Mouse (Mus musculus) intestine, embryonic 16.5 days (tissue): ENCODE results near the gene Noto. TPM values are rescaled to one million over a fixed set of nuclear protein-coding genes. Genes with fewer than 3 reads are reported as not detected.

Experiments
- ATAC-seq: fragments of 200-750 bp; cut with Nextera tagmentation; 2 replicates; pipeline ENCODE4 v1.8.0; 2017; ENCODE audit warnings: moderate TSS enrichment, moderate library complexity
- H3K27ac ChIP-seq: fragments of 300-500 bp; sonication (generic); 2 replicates; pipeline ENCODE4 v1.5.1; 2014; ENCODE audit warnings: mild to moderate bottlenecking, low read length
- H3K27me3 ChIP-seq: fragments of 300-500 bp; sonication (generic); replicated peaks from 2 replicates; pipeline ENCODE4 v1.6.1; 2014; ENCODE audit warnings: low read length, control low read depth, mixed read lengths; ENCODE audit not compliant: control insufficient read depth, insufficient read depth
- H3K36me3 ChIP-seq: fragments of 300-500 bp; sonication (generic); 2 replicates; pipeline ENCODE4 v1.6.1; 2014; ENCODE audit warnings: low read length, control low read depth; ENCODE audit not compliant: control insufficient read depth, insufficient read depth
- H3K4me1 ChIP-seq: fragments of 300-500 bp; sonication (generic); 2 replicates; pipeline ENCODE4 v1.6.1; 2014; ENCODE audit warnings: low read length, control low read depth, mixed read lengths; ENCODE audit not compliant: control insufficient read depth, insufficient read depth
- H3K4me2 ChIP-seq: fragments of 300-500 bp; sonication (generic); 2 replicates; pipeline ENCODE4 v1.6.1; 2014; ENCODE audit warnings: low read depth, low read length, control low read depth
- H3K4me3 ChIP-seq: fragments of 300-500 bp; sonication (generic); 2 replicates; pipeline ENCODE4 v1.5.1; 2014; ENCODE audit warnings: mild to moderate bottlenecking, low read length
- H3K9ac ChIP-seq: fragments of 300-500 bp; sonication (generic); 2 replicates; pipeline ENCODE4 v1.6.1; 2014; ENCODE audit warnings: low read depth, low read length
- H3K9me3 ChIP-seq: fragments of 300-500 bp; sonication (generic); 2 replicates; pipeline ENCODE4 v1.6.1; 2016; ENCODE audit warnings: low read length, control low read depth; ENCODE audit not compliant: control insufficient read depth
- WGBS: fragments of 180-500 bp; shearing (Covaris S2); extraction: QIAGEN DNeasy Blood & Tissue Kit; methylation state at CpG from one replicate; pipeline ENCODE4 v1.1.7; 2014; 5-methylcytosine and 5-hydroxymethylcytosine counted together
- polyA plus RNA-seq: library from polyadenylated mRNA; unstranded; fragments of >200 nt; fragmentation: Nextera tagmentation; extraction: Ambion mirVana; gene quantifications from 2 replicates; pipeline ENCODE4 v1.2.1, GENCODE M21; 2015

Noto gene
- polyA plus RNA-seq, 1 experiment from 2014 or later = not detected

DNA sequence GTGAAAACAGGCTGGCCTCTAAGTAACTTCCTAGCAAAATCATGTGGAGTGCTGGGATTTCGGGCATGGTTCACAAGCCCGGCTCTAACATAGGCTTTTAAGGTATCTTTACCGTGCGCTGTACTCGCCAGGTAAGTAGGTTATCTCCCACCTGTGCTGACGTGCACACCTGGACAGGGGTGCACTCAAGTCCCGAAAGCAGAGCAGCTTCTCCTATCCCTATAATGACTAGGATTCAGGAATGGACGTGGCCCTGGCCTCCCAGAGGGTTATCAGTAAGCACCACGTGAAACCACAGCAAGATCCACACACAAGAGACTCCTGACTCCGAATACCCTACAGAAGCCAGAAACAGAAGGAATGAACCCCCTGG, 42.1 kb upstream of the Noto start:
- H3K36me3 ChIP-seq = no peaks in the 10 kb centered on the region
- H3K27ac ChIP-seq = no peak overlapping the region
- 0 out of 2 replicates have a peak, but pooled peaks cover 2% of the 10 kb centered on the region for H3K27me3 ChIP-seq
- no peak overlapping the region for H3K4me2 ChIP-seq
- no peak overlapping the region for H3K4me3 ChIP-seq
- no peak overlapping the region for H3K9ac ChIP-seq
- ATAC-seq = no peak
- peaks cover 17% of the 10 kb centered on the region for H3K4me1 ChIP-seq
- WGBS = 86% methylated on average over 10 of the region's 10 CpGs
- no peaks in the 10 kb centered on the region for H3K9me3 ChIP-seq

DNA sequence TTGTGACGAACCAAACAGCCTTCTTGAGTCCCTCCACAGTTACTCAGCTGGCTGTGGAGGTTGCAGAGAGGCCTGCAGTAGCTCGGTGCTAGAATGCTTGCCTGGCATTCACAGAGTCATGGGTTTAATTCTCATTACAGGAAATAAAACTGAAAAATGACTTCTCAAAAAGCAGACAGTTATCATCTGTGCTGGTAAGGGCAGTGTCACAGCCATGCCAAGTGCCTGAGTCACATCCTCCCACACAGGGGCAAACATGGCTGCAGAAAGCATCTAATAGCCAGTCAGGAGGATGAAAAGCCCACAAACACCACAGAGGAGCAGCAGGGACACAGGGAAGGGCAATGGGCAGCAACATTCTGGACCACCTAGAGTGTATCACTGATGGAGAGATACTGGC, 40.9 kb upstream of the Noto start:
- Histone ChIP-seq H3K4me1 (peaks cover 17% of the 10 kb centered on the region), H3K4me3 (no peak overlapping the region), H3K27ac (no peak overlapping the region), H3K27me3 (0 out of 2 replicates have a peak, but pooled peaks cover 3% of the 10 kb centered on the region), H3K4me2 (no peak overlapping the region), H3K36me3 (no peaks in the 10 kb centered on the region), H3K9ac (no peak overlapping the region), H3K9me3 (no peaks in the 10 kb centered on the region)
- 78% methylated on average over 2 of the region's 2 CpGs for WGBS
- no peak for ATAC-seq

DNA sequence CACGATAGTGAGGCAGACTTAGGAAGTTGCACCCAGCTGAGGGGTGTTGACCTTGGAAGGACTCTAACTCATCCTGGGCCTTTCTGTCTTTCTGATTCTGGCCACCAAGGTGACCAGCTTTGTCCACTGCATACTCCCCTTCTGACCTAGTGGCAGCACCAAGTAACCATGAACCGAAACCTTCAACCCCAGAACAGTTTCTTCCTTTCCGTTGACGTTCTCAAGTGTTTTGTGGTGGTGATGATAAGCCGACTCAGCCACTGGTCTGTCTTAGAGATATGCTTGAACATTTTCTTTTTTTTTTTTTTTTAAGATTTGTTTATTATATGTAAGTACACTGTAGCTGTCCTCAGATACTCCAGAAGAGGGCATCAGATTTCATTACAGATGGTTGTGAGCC, 35.1 kb upstream of the Noto start:
- Histone ChIP-seq H3K27ac (no peak overlapping the region), H3K9ac (no peak overlapping the region), H3K9me3 (no peaks in the 10 kb centered on the region), H3K4me1 (0 out of 2 replicates have a peak, but pooled peaks cover 1% of the 10 kb centered on the region), H3K4me2 (no peak overlapping the region), H3K27me3 (0 out of 2 replicates have a peak, but pooled peaks cover 3% of the 10 kb centered on the region), H3K4me3 (no peak overlapping the region), H3K36me3 (no peaks in the 10 kb centered on the region)
- 80% methylated on average over 5 of the region's 5 CpGs for WGBS
- ATAC-seq = no peak

DNA sequence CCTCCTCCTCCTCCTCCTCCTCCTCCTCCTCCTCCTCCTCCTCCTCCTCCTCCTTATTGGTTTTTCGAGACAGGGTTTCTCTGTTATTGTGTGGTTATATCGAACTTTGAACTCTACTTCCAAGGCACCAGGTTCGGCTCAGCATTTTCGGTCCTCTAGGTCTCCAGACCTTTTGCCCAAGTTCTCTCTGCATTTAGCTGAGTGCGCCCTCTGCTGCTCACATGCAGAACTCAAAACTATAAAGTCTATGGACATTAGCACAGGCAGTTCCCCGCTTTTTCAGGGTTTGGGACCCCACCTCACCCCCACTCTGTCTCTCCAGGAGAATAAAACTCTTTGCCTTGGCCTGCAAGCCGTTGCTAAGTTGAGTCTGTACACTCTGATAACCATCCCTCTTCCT, 31.9 kb upstream of the Noto start:
- H3K9me3 ChIP-seq = no peaks in the 10 kb centered on the region
- 0 out of 2 replicates have a peak, but pooled peaks cover 2% of the 10 kb centered on the region for H3K4me1 ChIP-seq
- H3K36me3 ChIP-seq = no peaks in the 10 kb centered on the region
- ATAC-seq = peak; percentile 28; the same call in 1 of the 2 replicates
- no peak overlapping the region for H3K4me2 ChIP-seq
- WGBS = 19% methylated on average over 6 of the region's 7 CpGs
- H3K27ac ChIP-seq = no peak overlapping the region
- H3K9ac ChIP-seq = no peak overlapping the region
- no peak overlapping the region for H3K4me3 ChIP-seq
- no peaks in the 10 kb centered on the region for H3K27me3 ChIP-seq

DNA sequence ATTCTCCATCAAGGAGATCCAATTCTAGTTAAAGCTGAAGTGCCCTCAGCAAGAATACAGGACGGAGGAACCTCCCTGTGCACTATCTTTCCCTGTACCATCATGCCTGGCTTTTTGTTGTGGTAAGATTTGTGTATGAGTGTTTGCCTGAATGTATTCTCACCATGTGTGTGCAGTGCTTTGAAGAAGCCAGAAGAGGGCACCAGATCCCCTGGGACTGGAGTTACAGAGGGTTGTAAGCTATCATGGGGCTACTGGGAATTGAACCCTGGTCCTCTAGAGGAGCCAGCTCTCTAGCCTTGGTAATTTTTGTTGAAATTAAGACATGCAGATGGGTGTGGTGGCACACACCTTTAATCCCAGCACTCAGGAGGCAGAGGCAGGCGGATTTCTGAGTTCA, 28.3 kb upstream of the Noto start:
- H3K36me3 ChIP-seq = no peaks in the 10 kb centered on the region
- H3K9me3 ChIP-seq = no peaks in the 10 kb centered on the region
- no peaks in the 10 kb centered on the region for H3K27me3 ChIP-seq
- 0 out of 2 replicates have a peak, but pooled peaks cover 2% of the 10 kb centered on the region for H3K4me1 ChIP-seq
- WGBS = 81% methylated on average over 2 of the region's 2 CpGs
- no peak for ATAC-seq
- no peak overlapping the region for H3K9ac ChIP-seq
- H3K4me2 ChIP-seq = no peak overlapping the region
- H3K4me3 ChIP-seq = no peak overlapping the region
- H3K27ac ChIP-seq = no peak overlapping the region

DNA sequence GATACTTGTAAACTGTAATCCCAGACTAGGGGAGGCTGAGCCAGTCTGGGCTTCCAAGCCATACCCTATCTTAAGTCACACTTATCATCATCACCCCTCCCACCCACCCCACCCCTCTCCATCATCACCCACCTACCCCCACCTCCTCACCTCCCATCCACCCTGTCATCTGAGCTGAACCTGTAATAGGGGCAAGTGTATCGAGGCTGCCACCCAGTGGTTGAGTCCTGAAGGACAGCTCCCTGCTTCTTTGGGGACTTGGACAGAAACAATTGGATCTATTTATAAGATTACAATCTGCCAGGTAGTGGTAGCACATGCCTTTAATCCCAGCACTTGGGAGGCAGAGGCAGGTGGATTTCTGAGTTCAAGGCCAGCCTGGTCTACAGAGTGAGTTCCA, 26.5 kb upstream of the Noto start:
- H3K9me3 ChIP-seq = no peaks in the 10 kb centered on the region
- WGBS = 14% methylated on average over 1 of the region's 1 CpGs
- no peak overlapping the region for H3K4me2 ChIP-seq
- no peak overlapping the region for H3K27ac ChIP-seq
- 0 out of 2 replicates have a peak, but pooled peaks cover 2% of the 10 kb centered on the region for H3K4me1 ChIP-seq
- H3K36me3 ChIP-seq = no peaks in the 10 kb centered on the region
- H3K4me3 ChIP-seq = no peak overlapping the region
- H3K9ac ChIP-seq = no peak overlapping the region
- no peak for ATAC-seq
- no peaks in the 10 kb centered on the region for H3K27me3 ChIP-seq

DNA sequence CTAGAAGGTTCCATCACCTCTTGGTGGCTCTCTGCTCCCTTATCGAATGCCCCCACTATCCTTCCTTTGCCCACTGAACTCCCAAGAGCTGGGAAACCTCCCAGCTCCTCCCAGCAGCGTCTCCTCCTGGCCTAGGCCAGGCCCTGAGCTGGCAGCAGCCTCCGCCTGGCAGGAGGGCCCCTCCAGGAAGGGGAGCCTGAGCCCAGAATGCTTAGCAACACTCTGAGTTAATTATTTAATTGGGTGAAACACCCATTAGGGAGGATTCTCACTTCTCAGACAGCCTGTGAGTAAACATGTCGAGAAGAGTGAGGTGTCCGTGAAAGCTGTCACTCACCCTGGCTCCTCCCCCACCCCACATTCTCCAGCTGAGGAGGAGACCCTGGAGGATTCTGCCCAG, 24.0 kb upstream of the Noto start:
- no peaks in the 10 kb centered on the region for H3K4me1 ChIP-seq
- no peaks in the 10 kb centered on the region for H3K9me3 ChIP-seq
- H3K27ac ChIP-seq = no peak overlapping the region
- H3K36me3 ChIP-seq = no peaks in the 10 kb centered on the region
- 28% methylated on average over 5 of the region's 5 CpGs for WGBS
- ATAC-seq = no peak
- H3K4me2 ChIP-seq = no peak overlapping the region
- no peak overlapping the region for H3K9ac ChIP-seq
- no peak overlapping the region for H3K4me3 ChIP-seq
- H3K27me3 ChIP-seq = no peaks in the 10 kb centered on the region

DNA sequence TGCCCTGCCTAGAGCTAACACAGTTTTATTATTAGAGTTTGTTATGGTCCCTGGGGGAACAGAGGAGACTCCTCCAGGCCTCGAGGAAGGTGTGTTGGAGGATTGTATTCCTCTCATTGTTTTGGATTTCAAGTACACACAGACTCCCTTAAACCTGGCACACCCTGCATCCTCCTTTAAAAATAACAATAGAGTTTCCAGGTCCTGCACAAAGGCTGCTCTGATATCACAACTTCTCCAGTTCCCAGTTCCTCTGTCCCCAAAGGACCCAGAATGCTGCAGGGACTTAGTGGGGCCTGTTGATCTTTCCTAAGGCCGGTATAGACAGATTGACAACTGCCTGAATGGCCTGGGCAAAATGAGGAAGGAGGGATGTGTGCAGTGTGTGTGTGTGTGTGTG, 21.1 kb upstream of the Noto start:
- 42% methylated on average over 2 of the region's 2 CpGs for WGBS
- Histone ChIP-seq H3K9ac (no peak overlapping the region), H3K36me3 (no peaks in the 10 kb centered on the region), H3K27ac (no peak overlapping the region), H3K9me3 (no peaks in the 10 kb centered on the region), H3K4me2 (no peak overlapping the region), H3K4me1 (no peaks in the 10 kb centered on the region), H3K4me3 (no peak overlapping the region), H3K27me3 (peaks cover 9% of the 10 kb centered on the region)
- ATAC-seq = no peak

DNA sequence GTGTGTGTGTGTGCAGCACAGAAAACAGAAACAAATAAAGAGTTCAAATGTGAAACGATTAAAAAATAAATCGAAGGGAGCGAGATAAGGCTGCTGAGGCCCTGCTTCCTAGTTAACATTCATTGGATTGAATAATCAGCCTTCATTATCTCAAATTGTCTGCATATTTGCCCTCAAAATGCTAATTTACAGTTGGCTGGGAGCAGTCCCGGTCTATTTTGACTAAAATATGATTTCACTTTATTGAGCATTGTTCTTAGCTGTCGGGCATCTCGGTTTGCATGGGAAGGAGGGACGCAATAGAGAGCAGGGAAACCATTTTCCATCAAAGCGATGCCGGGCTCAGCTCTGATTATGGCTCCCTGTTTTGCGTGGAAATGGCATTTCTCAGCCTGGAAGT, 20.6 kb upstream of the Noto start:
- H3K36me3 ChIP-seq = no peaks in the 10 kb centered on the region
- 75% methylated on average over 10 of the region's 10 CpGs for WGBS
- H3K4me2 ChIP-seq = no peak overlapping the region
- no peaks in the 10 kb centered on the region for H3K4me1 ChIP-seq
- H3K27ac ChIP-seq = no peak overlapping the region
- no peaks in the 10 kb centered on the region for H3K9me3 ChIP-seq
- H3K4me3 ChIP-seq = no peak overlapping the region
- H3K27me3 ChIP-seq = peaks cover 13% of the 10 kb centered on the region
- no peak overlapping the region for H3K9ac ChIP-seq
- no peak for ATAC-seq

DNA sequence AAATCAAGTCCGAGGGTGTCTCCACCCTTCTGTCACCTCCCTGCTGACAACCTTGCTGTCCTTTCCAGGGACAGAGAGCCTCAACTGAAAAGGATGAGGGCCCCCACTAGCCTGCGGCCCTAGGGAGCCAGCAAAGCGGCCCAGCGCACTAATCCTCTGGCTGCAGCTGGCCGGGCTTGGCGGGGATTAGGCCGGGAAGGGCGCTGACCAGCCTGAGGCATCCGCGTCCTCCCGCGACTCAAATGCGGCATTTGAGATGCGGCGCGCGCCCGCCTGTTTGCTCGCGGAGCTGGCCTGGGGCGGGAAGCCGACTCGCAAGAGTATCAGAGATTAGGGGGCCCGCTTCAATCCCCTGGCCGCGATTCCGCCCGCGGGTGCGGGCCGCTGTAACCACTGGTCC, 14.7 kb upstream of the Noto start:
- Histone ChIP-seq H3K4me3 (no peak overlapping the region; the same call in 1 of the 2 replicates), H3K9ac (peak overlapping the region; percentile 31; the same call in 1 of the 2 replicates), H3K4me1 (no peaks in the 10 kb centered on the region), H3K36me3 (no peaks in the 10 kb centered on the region), H3K27ac (no peak overlapping the region), H3K4me2 (no peak overlapping the region), H3K9me3 (no peaks in the 10 kb centered on the region), H3K27me3 (peaks cover 39% of the 10 kb centered on the region)
- WGBS = 2% methylated on average over 31 of the region's 31 CpGs
- ATAC-seq = no peak
